Mouse (Mus musculus): ENCODE measurements around the gene Tmem119. TPM values are rescaled to one million over a fixed set of nuclear protein-coding genes. Genes with fewer than 3 reads are reported as not detected.
A peak's percentile ranks its signal among the peaks of the same experiment; 100 is the strongest.

The Tmem119 gene
- polyA plus RNA-seq, 1 experiment from 2014 or later, result 131 TPM

GRCm38 (mm10) chr5:113806414-113806813 is 6.1 kb upstream of the Tmem119 start:
- no peak overlapping the region for H3K4me3 ChIP-seq (ENCODE audit: low read depth, low read length)
- no peaks in the 10 kb centered on the region for H3K27me3 ChIP-seq (ENCODE audit: control insufficient read depth, insufficient read depth, low read length)
- WGBS, result 4% methylated on average over 10 of the region's 10 CpGs
- peaks cover 39% of the 10 kb centered on the region for H3K4me1 ChIP-seq (ENCODE audit: control insufficient read depth, insufficient read depth, low read length)
- H3K9ac ChIP-seq (ENCODE audit: low read length), result peak overlapping the region; percentile 8; the same call in 1 of the 2 replicates
- H3K36me3 ChIP-seq (ENCODE audit: control insufficient read depth, insufficient read depth, low read length), result no peaks in the 10 kb centered on the region
- ATAC-seq (ENCODE audit: insufficient number of reproducible peaks, low FRiP score, low TSS enrichment, low read depth), result no peak
- no peak overlapping the region for H3K4me2 ChIP-seq (ENCODE audit: low read depth, severe bottlenecking)
- DNase-seq (ENCODE audit: low spot score), result peak; percentile 70
- H3K9me3 ChIP-seq (ENCODE audit: control insufficient read depth, low read length), result no peaks in the 10 kb centered on the region
- peak overlapping the region; percentile 72 for H3K27ac ChIP-seq (replicated peaks; ENCODE audit: low read depth, low read length)

- Histone ChIP-seq H3K27ac (replicated peaks; ENCODE audit: low read depth, low read length) (peak overlapping the region; percentile 72; the same call in 1 of the 2 replicates), H3K9ac (ENCODE audit: low read length) (no peak overlapping the region), H3K4me1 (ENCODE audit: control insufficient read depth, insufficient read depth, low read length) (peaks cover 44% of the 10 kb centered on the region), H3K4me3 (ENCODE audit: low read depth, low read length) (no peak overlapping the region), H3K27me3 (ENCODE audit: control insufficient read depth, insufficient read depth, low read length) (no peaks in the 10 kb centered on the region), H3K4me2 (ENCODE audit: low read depth, severe bottlenecking) (no peak overlapping the region), H3K9me3 (ENCODE audit: control insufficient read depth, low read length) (no peaks in the 10 kb centered on the region), H3K36me3 (ENCODE audit: control insufficient read depth, insufficient read depth, low read length) (no peaks in the 10 kb centered on the region)
- WGBS, result 87% methylated on average over 9 of the region's 9 CpGs
- no peak for DNase-seq (ENCODE audit: low spot score)
- no peak for ATAC-seq (ENCODE audit: insufficient number of reproducible peaks, low FRiP score, low TSS enrichment, low read depth)
These were observed 5.0 kb upstream of the Tmem119 start for GRCm38 (mm10) chr5:113805301-113805700.

- H3K27ac ChIP-seq (replicated peaks; ENCODE audit: low read depth, low read length), result no peak overlapping the region
These were observed 4.2 kb upstream of the Tmem119 start for GRCm38 (mm10) chr5:113804395-113804966.

DNA sequence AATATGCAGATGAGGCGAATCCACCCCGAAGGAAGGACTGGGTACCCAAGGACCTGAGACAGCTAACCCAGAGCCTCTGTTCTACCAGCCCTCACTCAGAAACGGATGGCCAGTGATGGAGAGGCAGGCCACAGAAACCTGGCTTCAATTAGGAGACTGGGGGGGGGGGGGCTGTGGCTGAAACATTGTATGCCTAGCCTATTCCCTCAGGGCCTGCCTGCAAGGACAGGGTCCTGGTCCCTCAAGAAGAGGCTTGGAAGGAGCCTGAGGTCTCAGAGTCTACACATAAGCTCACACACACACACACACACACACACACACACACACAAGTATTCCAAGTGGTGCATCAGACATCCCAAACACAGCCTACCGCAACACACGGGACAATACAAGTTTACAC is 625 bp downstream of the Tmem119 start:
- peaks cover 59% of the 10 kb centered on the region for H3K4me1 ChIP-seq (ENCODE audit: control insufficient read depth, insufficient read depth, low read length)
- H3K9me3 ChIP-seq (ENCODE audit: control insufficient read depth, low read length), result no peaks in the 10 kb centered on the region

More at GRCm38 (mm10) chr5:113804395-113804966, 4.2 kb upstream of the Tmem119 start:
- ATAC-seq (ENCODE audit: insufficient number of reproducible peaks, low FRiP score, low TSS enrichment, low read depth), result no peak
- no peak for DNase-seq (ENCODE audit: low spot score)
- Histone ChIP-seq H3K4me3 (ENCODE audit: low read depth, low read length) (no peak overlapping the region), H3K9ac (ENCODE audit: low read length) (no peak overlapping the region), H3K4me2 (ENCODE audit: low read depth, severe bottlenecking) (no peak overlapping the region), H3K9me3 (ENCODE audit: control insufficient read depth, low read length) (no peaks in the 10 kb centered on the region), H3K27me3 (ENCODE audit: control insufficient read depth, insufficient read depth, low read length) (no peaks in the 10 kb centered on the region), H3K36me3 (ENCODE audit: control insufficient read depth, insufficient read depth, low read length) (no peaks in the 10 kb centered on the region), H3K4me1 (ENCODE audit: control insufficient read depth, insufficient read depth, low read length) (peaks cover 45% of the 10 kb centered on the region)
- WGBS, result 47% methylated on average over 7 of the region's 7 CpGs

DNA sequence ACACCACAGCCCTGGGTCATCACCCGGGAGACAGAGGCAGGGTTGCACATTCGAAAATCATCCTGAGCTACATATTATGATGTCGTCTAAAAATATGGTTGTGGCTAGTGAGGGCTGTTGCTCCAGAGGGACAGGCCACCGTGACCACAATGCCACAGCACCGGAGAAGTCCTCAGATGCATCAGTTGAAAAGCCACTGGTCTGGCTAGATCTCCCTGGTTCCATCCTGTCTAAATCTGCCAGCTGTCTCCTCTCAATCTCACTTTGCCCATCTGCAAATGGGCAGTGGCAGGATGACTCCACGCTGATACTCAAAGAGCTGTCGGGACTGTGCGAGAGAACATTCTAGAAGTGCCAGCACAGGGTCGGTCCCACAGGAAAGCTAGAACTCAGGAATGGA is 1.8 kb downstream of the Tmem119 start:
- ATAC-seq (ENCODE audit: insufficient number of reproducible peaks, low FRiP score, low TSS enrichment, low read depth), result no peak
- Histone ChIP-seq H3K36me3 (ENCODE audit: control insufficient read depth, insufficient read depth, low read length) (peaks cover 11% of the 10 kb centered on the region), H3K4me2 (ENCODE audit: low read depth, severe bottlenecking) (peak overlapping the region; percentile 91), H3K27ac (replicated peaks; ENCODE audit: low read depth, low read length) (peak overlapping the region; percentile 97; the same call in 1 of the 2 replicates), H3K4me3 (ENCODE audit: low read depth, low read length) (peak overlapping the region; percentile 57), H3K4me1 (ENCODE audit: control insufficient read depth, insufficient read depth, low read length) (peaks cover 53% of the 10 kb centered on the region), H3K27me3 (ENCODE audit: control insufficient read depth, insufficient read depth, low read length) (no peaks in the 10 kb centered on the region), H3K9ac (ENCODE audit: low read length) (peak overlapping the region; percentile 1; the same call in 1 of the 2 replicates), H3K9me3 (ENCODE audit: control insufficient read depth, low read length) (no peaks in the 10 kb centered on the region)
- DNase-seq (ENCODE audit: low spot score), result no peak
- WGBS, result 67% methylated on average over 9 of the region's 9 CpGs

More for the DNA sequence above, 625 bp downstream of the Tmem119 start:
- WGBS, result 18% methylated on average over 5 of the region's 5 CpGs
- Histone ChIP-seq H3K4me3 (ENCODE audit: low read depth, low read length) (peak overlapping the region; percentile 57), H3K9ac (ENCODE audit: low read length) (peak overlapping the region; percentile 66), H3K36me3 (ENCODE audit: control insufficient read depth, insufficient read depth, low read length) (peaks cover 6% of the 10 kb centered on the region; the same call in 1 of the 2 replicates), H3K27ac (replicated peaks; ENCODE audit: low read depth, low read length) (peak overlapping the region; percentile 93), H3K27me3 (ENCODE audit: control insufficient read depth, insufficient read depth, low read length) (no peaks in the 10 kb centered on the region), H3K4me2 (ENCODE audit: low read depth, severe bottlenecking) (peak overlapping the region; percentile 91)
- no peak for ATAC-seq (ENCODE audit: insufficient number of reproducible peaks, low FRiP score, low TSS enrichment, low read depth)
- DNase-seq (ENCODE audit: low spot score), result peak; percentile 60

DNA sequence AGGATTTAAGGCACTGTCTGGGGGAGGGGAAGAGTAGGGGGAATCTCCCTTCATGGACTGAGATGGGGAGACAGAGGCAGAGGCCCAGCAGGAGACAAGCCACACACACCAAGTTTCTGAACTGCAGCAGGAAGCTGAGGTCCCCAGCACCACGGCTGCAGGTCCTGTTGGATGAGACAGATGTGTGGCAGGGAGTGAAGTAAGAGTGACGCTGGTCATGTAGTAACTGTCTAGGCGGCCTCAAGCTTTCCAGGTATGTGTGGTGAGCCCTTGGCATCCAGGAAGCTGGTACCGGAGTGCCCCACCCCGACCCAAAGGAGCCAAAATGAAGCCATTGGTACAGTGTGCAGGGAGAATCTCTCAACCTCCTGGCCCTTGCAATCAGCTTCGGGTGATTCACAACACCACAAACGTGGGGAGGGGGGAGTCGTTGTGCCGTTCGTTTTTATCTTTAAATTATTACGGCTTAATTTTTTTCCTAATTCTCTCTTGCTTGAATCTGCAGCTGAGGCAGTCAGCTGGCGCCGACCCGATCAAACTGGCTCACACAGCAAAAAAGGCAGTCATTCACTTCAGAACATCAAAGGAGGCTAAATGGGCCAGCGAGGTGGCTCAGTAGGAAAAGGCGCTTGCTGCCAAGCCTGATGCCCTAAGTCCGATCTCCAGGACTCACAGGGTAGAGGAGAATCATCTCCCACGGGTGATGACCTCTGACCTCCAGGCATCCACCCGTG is 3.0 kb downstream of the Tmem119 start:
- H3K9ac ChIP-seq (ENCODE audit: low read length), result peak overlapping the region; percentile 55
- H3K27ac ChIP-seq (replicated peaks; ENCODE audit: low read depth, low read length), result peak overlapping the region; percentile 97
- peak overlapping the region; percentile 91 for H3K4me2 ChIP-seq (ENCODE audit: low read depth, severe bottlenecking)
- H3K27me3 ChIP-seq (ENCODE audit: control insufficient read depth, insufficient read depth, low read length), result no peaks in the 10 kb centered on the region
- DNase-seq (ENCODE audit: low spot score) (peak; percentile 53), ATAC-seq (ENCODE audit: insufficient number of reproducible peaks, low FRiP score, low TSS enrichment, low read depth) (peak; percentile 27; the same call in 1 of the 2 replicates)
- peak overlapping the region; percentile 57 for H3K4me3 ChIP-seq (ENCODE audit: low read depth, low read length)
- peaks cover 61% of the 10 kb centered on the region for H3K4me1 ChIP-seq (ENCODE audit: control insufficient read depth, insufficient read depth, low read length)
- whole genome bisulfite sequencing, result 3% methylated on average over 19 of the region's 19 CpGs
- peaks cover 14% of the 10 kb centered on the region for H3K36me3 ChIP-seq (ENCODE audit: control insufficient read depth, insufficient read depth, low read length)
- no peaks in the 10 kb centered on the region for H3K9me3 ChIP-seq (ENCODE audit: control insufficient read depth, low read length)

DNA sequence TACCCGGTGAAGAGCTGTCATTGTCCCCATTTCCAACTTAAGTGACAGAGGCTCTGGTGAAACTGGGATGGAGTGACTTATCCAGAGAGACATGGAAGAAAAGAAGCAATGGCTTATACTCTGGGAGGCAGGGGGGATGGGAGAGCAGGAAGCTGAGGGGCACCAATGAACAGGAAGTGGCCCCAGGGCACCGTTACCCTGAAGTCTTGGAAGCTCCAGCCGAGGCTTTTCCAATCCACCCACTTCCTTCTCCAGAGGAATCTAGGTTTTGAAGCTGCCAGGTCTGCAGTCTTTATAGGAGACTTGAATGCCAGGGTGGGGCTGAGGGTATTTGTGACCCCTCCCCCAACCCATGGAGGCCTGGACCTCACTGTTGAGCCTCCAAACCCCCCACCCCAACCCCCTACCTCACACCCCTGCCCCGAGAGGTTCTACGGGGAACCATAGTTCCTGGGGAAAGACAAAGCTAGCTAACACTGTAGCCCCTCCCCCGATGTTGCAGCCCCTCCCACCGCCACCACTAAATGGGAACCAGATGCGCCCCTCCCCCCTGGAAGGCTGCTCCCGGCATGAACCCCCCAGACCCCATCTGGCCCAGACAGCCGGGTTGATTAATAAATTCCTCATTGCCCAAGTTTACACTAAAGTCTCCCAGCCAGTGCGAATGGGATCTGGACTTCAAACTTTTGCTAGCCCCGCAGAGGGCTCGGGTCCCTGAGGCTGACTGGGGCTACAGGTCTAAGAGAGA is 3.7 kb downstream of the Tmem119 start:
- peak overlapping the region; percentile 22 for H3K9ac ChIP-seq (ENCODE audit: low read length)
- no peaks in the 10 kb centered on the region for H3K27me3 ChIP-seq (ENCODE audit: control insufficient read depth, insufficient read depth, low read length)

More for the DNA sequence above, 3.7 kb downstream of the Tmem119 start:
- Histone ChIP-seq H3K27ac (replicated peaks; ENCODE audit: low read depth, low read length) (peak overlapping the region; percentile 97), H3K9me3 (ENCODE audit: control insufficient read depth, low read length) (no peaks in the 10 kb centered on the region), H3K4me1 (ENCODE audit: control insufficient read depth, insufficient read depth, low read length) (peaks cover 64% of the 10 kb centered on the region), H3K36me3 (ENCODE audit: control insufficient read depth, insufficient read depth, low read length) (peaks cover 14% of the 10 kb centered on the region), H3K4me2 (ENCODE audit: low read depth, severe bottlenecking) (peak overlapping the region; percentile 91), H3K4me3 (ENCODE audit: low read depth, low read length) (peak overlapping the region; percentile 57)
- 3% methylated on average over 13 of the region's 13 CpGs for WGBS
- ATAC-seq (ENCODE audit: insufficient number of reproducible peaks, low FRiP score, low TSS enrichment, low read depth) (peak; percentile 61), DNase-seq (ENCODE audit: low spot score) (peak; percentile 98)

Measured in limb, embryonic 11.5 days (tissue).